Mouse (Mus musculus): Measurements from ENCODE around the gene Olfr1564. TPM values are rescaled to one million over a fixed set of nuclear protein-coding genes. Genes with fewer than 3 reads are reported as not detected.
"Not testable (repeated sequence)": the region's sequence is repeated elsewhere in the genome, so short reads cannot be mapped to it uniquely, and the experiment has no call there.

The Olfr1564 gene
- not detected in 2 replicates for polyA plus RNA-seq (2012)

GRCm38 (mm10) chr17:33221590-33221989 is at the start of gene Olfr1564:
Olfr1564 (minus strand) TSS chr17:33221690.
- no peak for TF ChIP-seq GATA1 (IDR thresholded peaks at IDR 0.05; ENCODE audit: low read length)

GRCm38 (mm10) chr17:33268907-33269306 is 47.4 kb upstream of the Olfr1564 start:
- no peak for TF ChIP-seq GATA1 (IDR thresholded peaks at IDR 0.05; ENCODE audit: low read length)

DNA sequence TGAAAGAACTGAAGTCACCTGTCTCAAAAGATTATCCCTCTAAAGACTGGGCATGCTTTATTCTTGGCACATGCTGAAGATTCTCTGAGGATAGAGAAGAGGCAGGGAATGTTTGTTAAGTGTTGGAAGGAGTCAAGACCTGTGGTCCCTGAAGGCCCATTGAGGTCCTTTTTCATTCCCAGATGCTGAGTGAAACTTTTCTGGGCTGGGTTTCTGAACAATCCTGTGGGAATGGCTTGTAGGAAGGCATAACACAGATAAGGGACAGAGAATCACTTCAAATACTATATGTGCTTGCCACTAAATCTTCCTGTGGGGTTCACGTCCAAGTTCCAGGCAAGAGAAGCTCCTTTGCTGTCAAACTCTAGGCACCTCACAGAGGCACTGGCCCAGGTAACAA is 42.9 kb upstream of the Olfr1564 start, which contains the start of gene Olfr63:
Olfr63 (plus strand) TSS at position 301 of the 400 bp plus-strand sequence.
- no peak for TF ChIP-seq GATA1 (IDR thresholded peaks at IDR 0.05; ENCODE audit: low read length)

DNA sequence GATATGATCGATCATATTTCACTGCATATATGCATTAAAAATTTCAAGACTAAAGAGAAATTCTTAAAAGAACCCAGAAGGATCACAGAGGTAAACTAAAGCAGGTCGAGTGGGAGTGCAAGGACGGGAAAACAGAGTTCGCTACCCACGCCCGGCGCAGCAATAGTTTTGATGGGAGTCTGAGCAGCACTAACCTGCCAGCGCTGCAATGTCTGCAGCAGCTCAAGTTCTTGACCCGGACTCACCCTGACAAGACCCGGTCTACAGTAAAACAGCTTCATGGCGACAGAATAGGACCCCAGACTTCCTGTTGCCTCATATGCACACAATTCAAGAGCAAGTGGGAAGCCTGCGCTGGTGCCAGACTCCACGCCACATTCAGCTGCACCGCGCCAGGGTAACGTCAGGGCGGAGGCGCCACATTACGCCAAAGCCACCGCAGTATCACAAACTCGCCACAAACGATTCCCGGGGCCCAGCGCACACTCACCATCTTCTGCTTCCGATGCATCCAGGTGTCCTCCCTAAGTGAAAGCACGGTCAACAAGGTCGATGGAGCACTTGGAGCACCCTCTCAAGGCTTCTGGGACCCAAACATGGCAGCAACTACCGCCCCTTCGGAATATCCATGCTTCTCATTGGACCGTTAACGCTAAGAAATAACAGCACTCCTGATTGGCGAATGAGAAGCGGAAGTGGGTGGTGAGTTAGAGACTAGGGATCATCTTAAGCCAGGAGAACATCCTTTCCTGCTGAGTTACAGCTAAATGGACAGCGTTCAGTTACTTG is 33.2 kb upstream of the Olfr1564 start, which contains the start of gene Zfp955a:
Zfp955a (minus strand) TSS at position 616 of the 789 bp plus-strand sequence.
- not testable (repeated sequence) for TF ChIP-seq GATA1 (IDR thresholded peaks at IDR 0.05; ENCODE audit: low read length)

GRCm38 (mm10) chr17:33191002-33191401 is 30.5 kb downstream of the Olfr1564 start, which contains the start of gene Olfr239:
Olfr239 (plus strand) TSS chr17:33191302.
- TF ChIP-seq GATA1 (IDR thresholded peaks at IDR 0.05; ENCODE audit: low read length), result not testable (repeated sequence)

DNA sequence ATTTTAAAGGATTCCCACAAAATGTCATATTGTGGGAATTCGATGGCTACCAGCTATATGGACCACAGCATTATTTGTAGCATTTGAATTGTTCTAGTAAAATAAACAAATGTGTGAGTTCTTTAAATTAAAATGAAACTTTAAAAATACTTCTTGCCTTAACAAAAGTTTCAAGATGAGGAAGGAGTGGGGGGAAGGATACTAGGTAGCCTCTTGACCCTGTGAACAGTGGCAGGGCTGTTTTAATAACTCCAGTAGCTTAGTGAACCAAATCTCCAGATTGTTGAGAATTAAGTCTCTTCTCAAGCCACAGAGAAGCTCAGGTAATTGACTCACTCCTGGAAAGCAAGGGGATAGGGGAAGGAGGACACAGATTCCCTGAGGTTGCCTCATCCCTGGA is 53.3 kb downstream of the Olfr1564 start, which contains the start of gene Olfr55:
Olfr55 (plus strand) TSS at position 301 of the 400 bp plus-strand sequence.
- not testable (repeated sequence) for TF ChIP-seq GATA1 (IDR thresholded peaks at IDR 0.05; ENCODE audit: low read length)

Other genes starting within 250 kb of the Olfr1564 start
- gene Zfp952, start 228.6 kb downstream of the Olfr1564 start, polyA plus RNA-seq (2012), result 0.13 and 0.15 TPM in 2 replicates
- 0.03 and 0.13 TPM in 2 replicates for gene Zfp763, start 188.3 kb downstream of the Olfr1564 start, polyA plus RNA-seq (2012)
- not detected in 2 replicates for gene 4921501E09Rik, start 153.6 kb downstream of the Olfr1564 start, polyA plus RNA-seq (2012)
- gene Zfp563, start 132.4 kb downstream of the Olfr1564 start, polyA plus RNA-seq (2012), result 0.25 and 0.94 TPM in 2 replicates
- not detected in 2 replicates for gene Morc2b, start 82.0 kb downstream of the Olfr1564 start, polyA plus RNA-seq (2012)
- not detected in 2 replicates for gene Olfr55, start 53.2 kb downstream of the Olfr1564 start, polyA plus RNA-seq (2012)
- not detected in 2 replicates for gene Olfr239, start 30.4 kb downstream of the Olfr1564 start, polyA plus RNA-seq (2012)
- 0.19 and 0.38 TPM in 2 replicates for gene Zfp955a, start 33.5 kb upstream of the Olfr1564 start, polyA plus RNA-seq (2012)
- not detected in 2 replicates for gene Olfr63, start 43.0 kb upstream of the Olfr1564 start, polyA plus RNA-seq (2012)
- 0.32 and 0.40 TPM in 2 replicates for gene Zfp955b, start 67.9 kb upstream of the Olfr1564 start, polyA plus RNA-seq (2012)
- 0.26 and 0.33 TPM in 2 replicates for gene Zfp81, start 137.2 kb upstream of the Olfr1564 start, polyA plus RNA-seq (2012)
- 0.30 and 0.65 TPM in 2 replicates for gene Zfp101, start 173.0 kb upstream of the Olfr1564 start, polyA plus RNA-seq (2012)
- gene Actl9, start 211.2 kb upstream of the Olfr1564 start, polyA plus RNA-seq (2012), result not detected in 2 replicates